Mouse (Mus musculus) brain, adult 2 months (tissue): ENCODE measurements at regions not wholly inside any gene's neighbourhood (a gene's known extent, or its start where the extent isn't known, plus 50 kb on each side); places are given as distances from the start of the nearest gene placed in this dataset.

ENCODE experiments used
- DNase-seq: peaks from one replicate; pipeline ENCODE4 v3.0.0; 2011; ENCODE audit warnings: low read depth, low spot score

DNA sequence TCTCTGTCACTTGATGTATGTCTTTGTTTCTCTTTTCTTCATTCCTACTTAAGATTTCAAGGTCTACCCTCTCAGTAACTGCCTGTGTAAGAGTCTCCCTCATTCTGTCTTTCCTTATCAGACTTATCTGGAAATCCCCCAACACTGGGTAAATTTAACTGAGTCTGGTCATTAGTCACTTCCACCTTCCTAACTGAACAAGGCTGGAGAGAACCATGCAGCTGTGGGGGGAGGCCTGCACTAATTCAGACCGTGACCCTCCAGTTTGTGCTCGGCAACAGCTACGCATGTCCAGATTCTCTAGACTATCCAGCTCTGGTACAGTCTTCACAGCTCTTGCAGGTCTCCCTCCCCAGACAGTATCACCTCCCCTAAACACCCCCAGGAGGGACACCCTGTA, 103.3 kb downstream of the Prox1 start:
- DNase-seq = no peak

DNA sequence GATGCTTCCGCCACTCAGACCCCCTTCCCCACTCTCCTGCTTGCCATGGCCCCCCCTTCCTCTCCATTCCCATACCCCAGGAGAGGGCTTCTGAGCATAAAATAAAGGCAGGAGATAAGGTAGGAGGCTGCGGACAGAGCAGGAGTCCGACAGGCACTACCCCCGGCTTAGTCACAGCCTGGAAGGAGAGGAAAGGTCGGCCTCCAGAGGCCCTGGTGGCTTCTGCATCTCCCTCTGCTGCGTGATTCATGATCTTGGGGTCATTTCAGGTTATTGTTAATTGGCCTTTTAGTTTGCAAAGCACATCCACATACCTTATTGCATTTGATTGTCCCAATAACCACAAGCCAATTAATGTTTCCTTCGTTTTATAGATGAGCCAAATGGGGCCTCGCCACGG, 104.1 kb downstream of the Prox1 start:
- no peak for DNase-seq

DNA sequence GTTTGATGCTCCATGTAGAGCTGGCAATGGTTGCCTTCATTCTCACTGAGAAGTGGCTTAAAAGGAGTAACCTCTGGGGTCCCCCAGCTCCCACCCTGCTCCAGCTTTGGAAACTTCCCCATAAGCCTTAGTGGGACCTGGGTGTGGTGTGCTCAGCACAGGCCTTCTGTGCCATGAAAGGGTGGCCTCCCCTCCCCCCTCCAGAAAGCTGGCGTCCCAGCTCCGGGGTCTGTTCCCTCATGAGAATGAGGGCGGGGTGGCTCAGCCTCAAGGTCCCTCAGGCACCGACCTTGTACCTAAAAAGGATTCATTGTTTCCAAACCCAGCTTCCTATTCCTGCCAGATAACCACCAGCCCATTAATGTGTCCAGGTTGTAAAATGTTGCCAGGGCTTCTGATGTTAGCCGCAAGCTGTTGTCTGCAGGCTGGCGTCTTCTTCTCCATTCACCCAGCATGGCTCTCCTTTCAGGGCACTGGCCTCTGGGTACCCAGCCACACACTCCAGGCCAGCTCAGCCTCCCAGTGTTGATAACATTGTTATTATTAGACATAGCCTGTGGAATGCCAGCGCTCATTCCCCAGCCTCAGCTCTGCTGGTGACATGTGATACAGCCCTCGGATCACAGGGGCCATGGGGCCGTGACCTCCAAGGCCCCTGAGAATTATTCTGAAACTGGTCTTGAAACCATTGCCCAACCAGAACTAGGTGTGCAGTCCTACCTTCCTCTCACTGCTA, 108.8 kb downstream of the Prox1 start:
- no peak for DNase-seq

DNA sequence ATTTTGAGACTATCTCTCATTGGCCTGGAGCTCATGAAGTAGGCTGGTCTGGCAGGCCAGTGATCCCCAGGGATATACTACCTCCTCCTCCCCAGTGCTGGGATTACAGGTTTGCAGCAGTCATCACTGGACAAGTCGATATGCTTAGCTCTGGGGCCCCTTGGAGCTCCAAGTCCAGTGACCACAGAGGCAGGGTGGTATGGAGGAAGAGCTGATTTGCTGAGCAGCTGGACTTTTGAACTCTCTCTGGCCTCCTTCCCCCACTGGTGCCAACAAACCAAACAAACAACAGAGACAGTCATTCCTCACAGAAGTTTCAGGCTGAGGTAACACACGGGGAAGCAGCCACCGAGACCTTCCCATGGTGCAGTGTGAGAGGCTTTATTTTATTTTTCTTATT, 111.5 kb downstream of the Prox1 start:
- no peak for DNase-seq

DNA sequence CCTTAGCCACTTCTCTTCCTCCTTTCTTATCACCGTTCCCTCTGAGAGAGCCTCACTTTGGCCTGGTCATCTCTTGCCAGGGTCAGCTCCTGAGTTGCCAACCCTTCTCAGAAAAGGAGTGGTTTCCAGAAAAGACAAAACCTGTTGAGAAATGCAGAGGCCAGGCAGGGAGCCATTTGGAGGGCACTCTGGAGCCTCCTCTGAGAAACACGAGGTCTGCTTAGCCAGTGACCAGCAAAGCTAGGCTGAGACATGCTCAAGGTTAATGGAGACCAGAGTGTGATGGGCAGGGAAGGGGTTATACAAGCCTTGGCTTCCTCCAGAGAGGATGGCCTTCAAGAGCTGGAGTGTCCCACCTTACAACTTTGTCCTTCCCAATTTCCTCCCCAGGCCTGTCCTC, 113.6 kb downstream of the Prox1 start:
- no peak for DNase-seq

DNA sequence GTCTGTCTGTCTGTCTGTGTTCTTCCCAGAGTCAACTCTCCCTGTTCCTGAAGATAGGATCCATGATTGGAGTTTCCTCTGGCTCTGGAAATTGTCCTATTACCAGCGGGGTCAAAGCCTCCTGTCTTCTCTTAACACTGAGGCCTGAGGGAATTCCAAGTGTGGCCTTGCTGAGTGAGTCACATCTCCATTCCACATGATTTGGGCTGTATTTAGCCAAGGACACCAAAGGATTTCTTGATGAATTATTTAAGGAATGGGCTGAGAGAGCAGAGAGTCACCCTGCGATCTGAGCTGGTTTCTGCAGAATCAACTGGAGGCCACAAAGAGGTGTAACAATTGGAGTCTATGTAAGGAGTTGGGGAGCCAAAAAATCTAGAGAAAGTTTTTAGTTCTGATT, 118.6 kb downstream of the Prox1 start:
- peak; percentile 11 for DNase-seq

DNA sequence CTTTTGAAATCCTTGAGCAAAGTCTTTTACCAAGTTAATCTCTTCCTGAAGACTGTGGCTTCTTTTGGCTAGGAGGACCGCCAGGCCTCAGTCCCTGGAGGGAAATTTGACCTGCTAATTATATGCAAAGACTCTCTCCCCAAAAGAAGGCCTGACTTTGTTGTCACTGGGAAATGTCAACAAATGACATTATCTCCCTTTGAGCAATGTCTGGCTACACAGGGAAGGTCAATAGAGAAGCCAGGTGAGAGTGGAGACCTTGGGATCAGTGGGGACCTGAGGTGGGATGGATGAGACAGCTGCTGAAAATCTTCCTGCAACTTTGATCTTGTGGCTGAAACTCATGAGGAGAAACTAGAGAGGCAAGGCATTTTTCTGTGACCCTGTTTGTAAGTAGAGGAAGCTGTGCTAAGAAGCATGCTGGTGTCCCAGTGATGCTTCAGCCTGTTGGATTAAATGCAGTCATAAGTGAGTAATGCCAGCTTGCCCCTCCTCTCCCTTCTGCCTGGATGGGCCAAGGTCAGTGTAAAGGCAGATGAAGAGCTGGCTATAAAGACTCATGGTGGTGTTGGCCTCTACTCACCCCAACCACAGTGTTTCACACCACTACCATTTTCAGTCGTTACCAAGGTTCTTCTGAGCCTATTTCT, 121.9 kb downstream of the Prox1 start:
- no peak for DNase-seq

DNA sequence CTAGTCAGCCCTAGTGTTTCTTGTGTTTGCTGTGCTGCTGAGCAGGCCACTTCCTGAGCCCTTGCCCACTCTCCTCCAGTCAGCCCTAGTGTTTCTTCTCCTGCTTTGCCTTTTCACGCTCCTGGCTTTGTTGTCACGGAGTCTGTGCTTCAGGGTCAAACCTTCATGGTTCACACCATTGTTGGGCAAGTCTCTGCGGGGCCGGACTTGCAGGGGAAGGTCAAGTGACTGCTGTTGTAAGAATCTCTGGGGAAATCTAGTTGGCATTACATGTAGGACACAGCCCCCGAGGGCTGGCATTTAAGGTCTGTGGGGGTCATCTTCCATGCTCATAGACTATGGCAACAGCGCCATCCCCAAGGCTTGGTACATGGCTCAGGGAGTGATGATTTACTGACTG, 123.3 kb downstream of the Prox1 start:
- no peak for DNase-seq

DNA sequence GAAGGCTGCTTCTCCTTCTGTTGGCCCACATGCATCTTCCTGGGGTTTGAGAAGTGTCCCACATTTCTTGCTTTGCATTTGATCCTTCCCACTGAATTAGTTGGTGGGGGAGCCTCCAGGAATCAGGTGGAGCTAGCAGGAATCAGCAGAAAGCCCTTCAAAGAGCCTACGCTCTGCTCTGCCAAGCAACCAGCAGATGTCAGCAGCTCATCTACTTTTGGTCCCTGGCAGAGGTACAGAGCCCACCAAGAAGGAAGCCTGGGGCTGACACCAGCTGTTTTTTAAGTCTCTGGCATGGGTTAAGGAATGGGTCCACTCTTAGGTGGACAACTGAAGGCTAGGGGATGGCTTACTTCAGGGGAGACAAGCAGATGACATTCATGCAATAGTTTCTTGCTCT, 123.6 kb upstream of the Smyd2 start:
- peak; percentile 72 for DNase-seq

DNA sequence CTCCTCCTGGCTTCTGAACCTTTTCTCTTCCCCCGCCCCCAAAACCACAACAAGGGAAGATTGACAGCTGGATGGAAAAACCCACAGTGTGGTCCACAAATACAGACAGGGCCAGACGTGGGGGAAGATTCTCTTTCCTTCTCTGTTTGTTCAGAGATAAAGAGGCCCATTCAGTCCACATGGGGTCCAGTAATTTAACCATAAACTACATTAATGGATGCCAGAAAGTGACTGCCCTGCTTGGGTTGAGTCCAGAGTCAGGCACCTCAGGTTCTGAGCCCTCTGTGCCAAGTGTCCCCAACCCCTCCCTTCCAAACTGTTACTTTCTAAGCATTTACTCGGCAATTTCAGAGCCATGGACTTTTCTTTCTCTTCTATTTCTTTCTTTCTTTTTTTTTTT, 121.9 kb upstream of the Smyd2 start:
- no peak for DNase-seq

DNA sequence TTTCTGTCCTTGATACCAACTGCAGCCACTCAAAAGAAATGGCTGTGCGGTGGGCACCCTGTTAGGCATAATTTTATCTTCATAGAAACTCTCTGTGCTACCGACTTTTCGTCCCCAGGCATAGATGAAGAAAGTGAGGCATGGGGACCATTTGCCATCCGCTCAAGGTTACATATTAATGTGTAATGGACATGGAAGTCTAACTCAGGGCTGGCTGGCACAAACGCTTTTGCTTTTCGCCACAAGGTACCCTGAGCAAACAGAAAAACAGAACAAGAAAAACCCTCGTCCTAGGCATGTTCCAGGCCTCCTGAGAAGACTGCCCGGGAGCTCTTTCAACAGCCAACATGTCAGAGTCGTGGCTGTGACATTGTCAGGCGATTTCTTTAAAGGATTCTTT, 121.0 kb upstream of the Smyd2 start:
- DNase-seq = no peak

DNA sequence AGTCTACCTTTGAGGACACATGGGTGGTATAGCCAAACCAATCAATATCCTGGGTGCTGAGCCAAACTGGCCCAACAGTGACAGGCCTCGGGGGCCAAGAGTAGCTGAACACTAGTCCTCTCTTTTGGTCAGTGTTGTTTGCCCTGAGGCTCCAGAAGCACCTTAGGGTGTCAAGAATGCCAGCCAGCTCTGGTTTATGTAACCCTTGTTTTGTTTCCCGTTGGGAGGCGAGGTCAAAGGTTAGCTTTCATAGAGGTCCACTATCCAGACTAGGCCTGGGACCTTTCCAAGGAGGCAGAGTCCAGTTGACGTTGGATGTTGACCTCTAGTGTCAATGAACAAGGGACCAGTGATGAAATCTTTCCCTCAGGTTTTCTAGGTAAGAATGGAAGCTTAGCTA, 120.0 kb upstream of the Smyd2 start:
- DNase-seq = no peak

DNA sequence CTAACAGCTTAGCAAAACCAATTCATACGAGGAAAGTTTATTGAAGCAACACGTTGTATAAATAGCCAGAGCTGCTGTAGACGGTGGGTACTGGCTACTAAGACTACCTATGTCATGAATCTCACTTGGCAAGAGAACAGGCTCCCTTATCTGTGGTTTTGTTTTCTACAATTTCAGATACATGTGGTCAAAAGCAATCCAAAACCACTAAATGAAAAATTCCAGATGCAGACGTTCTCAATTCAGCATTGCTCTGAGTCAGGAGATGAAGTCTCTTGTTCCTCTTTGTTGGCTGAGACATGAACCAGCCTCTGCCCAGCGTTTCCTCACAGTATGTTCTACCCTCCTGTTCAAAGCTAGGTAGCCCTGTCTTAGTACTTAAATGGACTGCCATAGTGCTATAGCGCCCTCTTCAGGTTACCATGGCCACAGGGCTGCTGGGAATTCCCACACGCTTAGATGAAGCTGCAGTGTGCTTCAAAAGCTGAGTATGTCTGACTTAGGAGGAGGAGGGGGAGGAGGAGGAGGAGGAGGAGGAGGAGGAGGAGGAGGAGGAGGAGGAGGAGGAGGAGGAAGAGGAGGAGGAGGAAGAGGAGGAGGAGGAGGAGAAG, 119.0 kb upstream of the Smyd2 start:
- DNase-seq = peak; percentile 20

DNA sequence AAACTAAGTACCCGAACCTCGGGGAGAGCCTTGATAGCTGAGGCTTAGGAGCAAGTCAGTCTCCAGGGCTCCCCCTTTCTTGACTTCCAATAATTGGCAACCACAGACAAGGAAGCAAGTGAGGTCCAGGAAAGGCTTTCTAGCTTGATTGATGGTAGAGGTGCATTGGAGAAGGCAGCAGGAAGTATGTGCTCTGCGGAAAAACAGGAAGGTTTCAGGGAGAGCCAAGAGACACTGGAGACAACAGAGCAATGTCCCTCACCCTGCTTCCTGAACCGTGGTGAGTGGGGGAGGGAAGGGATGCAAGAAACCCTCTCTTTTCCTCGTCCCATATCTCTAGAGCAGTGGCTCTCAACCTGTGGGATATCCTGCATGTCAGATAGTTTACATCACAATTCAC, 115.9 kb upstream of the Smyd2 start:
- no peak for DNase-seq

DNA sequence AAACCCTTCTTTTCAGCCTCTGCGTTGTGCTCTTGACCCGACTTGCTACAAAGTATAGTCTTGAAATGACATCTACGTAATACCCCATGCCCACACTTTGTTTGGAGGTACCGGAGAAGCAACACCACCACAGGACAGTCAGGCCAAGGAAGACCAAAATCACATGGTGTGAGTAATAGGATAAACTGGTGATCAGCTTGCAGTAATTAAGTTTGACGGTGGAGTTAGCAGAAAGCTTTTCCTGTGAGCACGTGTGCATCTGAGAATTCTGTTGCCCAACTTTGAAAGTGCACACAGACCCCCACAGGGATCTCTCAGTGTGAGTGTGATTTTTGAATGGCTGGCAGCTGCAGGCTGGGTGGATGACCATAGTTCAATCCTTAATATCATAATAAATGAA, 114.6 kb upstream of the Smyd2 start:
- DNase-seq = no peak

DNA sequence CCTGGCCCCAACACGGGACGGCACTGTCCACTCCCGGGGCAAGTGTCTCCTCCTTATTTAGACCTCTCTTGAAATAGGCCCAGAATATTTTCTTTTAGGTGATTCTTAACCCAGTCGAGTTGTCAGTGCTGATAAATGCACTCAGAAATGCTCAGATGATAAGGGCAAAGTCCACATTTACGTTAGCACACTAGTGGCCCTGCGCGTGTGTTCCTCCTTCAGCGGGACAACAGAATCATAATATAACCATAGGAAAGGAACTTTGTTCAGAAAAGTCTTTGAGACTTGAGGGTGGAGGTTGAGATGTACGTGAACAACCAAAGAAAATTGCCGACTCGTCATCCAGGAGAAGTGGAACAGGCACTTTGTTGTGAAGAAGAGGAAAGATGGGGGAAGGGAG, 113.8 kb upstream of the Smyd2 start:
- no peak for DNase-seq

DNA sequence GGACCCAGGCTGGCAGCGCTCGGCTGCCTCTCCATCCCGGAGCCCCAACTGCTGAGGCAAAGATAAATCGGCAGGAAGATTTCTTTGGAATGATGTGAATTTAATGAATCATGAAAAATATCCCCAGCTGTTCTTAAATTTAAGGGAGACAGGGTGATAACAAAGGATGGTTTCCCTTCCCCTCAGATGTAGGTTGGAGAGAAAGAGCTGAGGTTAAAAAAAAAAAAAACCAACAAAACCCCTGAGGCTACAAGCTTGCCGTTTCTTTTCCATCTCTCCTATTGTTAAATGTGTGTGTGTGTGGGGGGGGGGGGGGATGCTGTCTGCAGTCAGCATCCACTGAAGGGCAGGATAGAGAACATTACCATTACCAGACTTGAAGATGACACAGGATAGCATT, 111.9 kb upstream of the Smyd2 start:
- DNase-seq = no peak

DNA sequence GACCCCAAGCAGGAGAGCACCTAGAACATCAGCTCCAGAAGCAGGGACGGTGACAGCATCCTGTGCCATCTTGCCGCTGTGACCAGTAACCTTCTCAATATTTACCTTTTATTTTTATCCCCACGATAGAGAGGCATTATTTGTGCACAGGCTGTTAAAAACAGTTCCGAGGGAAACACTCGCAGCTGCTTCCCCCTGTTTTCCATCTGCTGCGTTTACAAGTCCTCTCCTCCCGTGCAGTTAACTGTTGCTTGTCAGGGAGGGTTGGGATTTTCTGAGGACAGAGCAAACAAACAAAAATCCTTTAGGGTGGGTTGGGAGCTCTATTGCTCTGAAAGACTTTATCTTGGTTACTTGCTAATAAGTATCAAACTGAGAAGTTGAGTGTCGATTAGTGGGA, 105.4 kb upstream of the Smyd2 start:
- peak; percentile 22 for DNase-seq

DNA sequence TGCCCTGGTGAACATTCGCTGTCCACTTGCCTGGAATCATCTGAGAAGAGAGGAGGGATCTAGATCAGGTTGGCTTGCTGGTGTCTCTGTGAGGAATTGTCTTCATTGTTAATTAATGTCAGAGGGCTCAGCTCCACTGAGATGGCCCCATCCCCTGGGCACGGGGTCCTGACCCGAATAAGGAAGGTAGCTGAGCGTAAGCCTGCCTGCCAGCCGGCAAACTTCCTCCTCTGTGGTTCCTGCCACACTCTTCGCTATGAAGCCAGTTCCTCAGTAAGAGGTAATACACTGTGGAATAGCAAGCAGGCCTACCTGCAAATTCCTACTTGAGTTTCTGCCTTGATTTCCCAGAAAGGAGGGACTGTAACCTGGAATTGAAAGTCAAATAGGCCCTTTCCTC, 87.3 kb upstream of the Smyd2 start:
- no peak for DNase-seq

DNA sequence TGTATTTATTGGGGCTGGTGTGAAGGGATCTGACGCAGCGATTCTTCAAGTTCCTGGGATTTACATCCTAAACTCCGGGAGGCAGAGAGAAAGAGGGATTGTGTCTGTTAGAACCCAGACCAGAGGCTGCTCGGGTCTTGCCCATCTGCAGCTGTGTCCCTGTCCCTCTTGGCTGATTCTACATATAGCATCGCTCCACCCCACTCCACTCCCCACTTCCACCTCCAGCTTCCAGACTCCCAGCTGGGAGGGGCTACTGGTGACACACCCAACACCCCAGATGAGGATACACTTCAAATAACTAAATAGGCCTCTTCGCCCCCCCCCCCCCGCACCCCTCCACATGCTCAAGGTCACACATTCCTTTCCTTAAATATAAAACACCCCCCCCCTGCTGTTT, 85.1 kb upstream of the Smyd2 start:
- no peak for DNase-seq

DNA sequence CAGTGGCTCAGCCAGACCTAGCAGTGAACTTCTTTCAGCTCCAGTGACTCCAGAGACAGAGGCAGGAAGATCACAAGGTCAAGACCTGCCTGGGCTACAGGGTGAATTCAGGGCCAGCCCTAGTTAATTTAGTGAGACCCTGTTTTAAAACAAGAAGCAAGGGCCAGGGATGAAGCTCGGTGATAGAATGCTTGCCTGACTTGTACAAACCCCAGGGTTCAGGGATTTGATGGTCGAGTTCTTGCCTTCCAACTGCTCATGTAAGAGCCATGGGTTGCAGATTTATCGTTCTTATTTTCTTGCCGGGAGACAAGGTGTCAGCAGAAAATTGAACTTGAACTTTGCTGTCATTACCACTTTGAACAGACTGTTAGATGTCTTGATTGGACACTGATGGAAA, 78.9 kb upstream of the Smyd2 start:
- no peak for DNase-seq

DNA sequence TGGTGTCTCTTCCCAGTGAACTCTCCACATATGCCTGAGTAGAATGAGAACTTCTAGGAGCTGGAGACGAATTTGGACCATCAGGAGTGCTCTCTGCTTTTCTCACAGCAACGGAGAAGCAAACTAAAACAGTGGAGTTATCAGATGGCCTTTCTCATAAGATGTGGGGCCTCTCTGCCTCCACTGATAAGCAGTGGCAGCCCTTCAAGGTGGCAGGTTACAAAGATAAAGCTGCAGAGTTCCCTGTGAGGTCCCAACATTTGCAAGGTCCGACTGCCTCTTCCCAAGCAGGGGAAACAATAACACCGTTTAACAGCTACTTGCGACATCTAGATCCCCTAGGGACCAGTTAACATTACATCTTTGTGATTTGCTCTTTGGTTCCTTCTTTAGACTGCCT, 71.5 kb upstream of the Smyd2 start:
- DNase-seq = no peak

DNA sequence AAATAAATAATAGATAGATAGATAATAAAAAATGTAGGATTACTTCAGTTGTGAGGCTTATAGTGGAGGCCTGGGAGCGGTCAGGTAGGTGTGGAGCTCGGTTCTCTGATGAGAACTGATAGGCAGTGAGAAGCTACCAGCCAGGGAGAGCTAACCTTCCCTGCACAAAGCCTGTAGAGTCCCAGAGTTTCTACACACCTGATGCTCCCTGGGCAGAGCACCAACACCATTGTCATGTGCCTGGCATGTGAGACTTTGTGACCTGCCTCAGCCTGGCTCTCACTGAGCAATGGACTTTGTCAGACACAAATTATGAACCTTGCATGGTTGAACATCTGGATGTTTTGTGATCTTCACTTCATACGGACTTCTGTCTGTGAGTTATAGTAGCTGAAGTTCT, 71.1 kb upstream of the Smyd2 start:
- DNase-seq = no peak
